Mouse (Mus musculus) liver, embryonic 14.5 days (tissue): ENCODE measurements around the gene Ptprd.

Experiments
- CTCF ChIP-seq: IDR thresholded peaks from 2 replicates; pipeline ENCODE4 v1.5.1; 2016; ENCODE audit warnings: antibody characterized with exemption, low read depth, control low read depth
- EP300 ChIP-seq: IDR thresholded peaks from 2 replicates; pipeline ENCODE4 v1.6.1; 2016; ENCODE audit warnings: antibody characterized with exemption, low read depth

- TF ChIP-seq CTCF: no peak
- TF ChIP-seq EP300: no peak
Measured at GRCm38 (mm10) chr4:76435920-76436319, 1775.8 kb downstream of the Ptprd start.
